Mouse (Mus musculus) heart, embryonic 11.5 days (tissue): Measurements from ENCODE around the gene Dnah5. TPM values are rescaled to one million over a fixed set of nuclear protein-coding genes. Genes with fewer than 3 reads are reported as not detected.
"Not testable (repeated sequence)": the region's sequence is repeated elsewhere in the genome, so short reads cannot be mapped to it uniquely, and the experiment has no call there.

Experiments
- ATAC-seq: fragments of 200-750 bp; cut with Nextera tagmentation; replicated peaks from 2 replicates; pipeline ENCODE4 v1.8.0; 2017; ENCODE audit warnings: moderate library complexity; ENCODE audit not compliant: insufficient number of reproducible peaks, low FRiP score, low TSS enrichment
- H3K27ac ChIP-seq: fragments of 300-500 bp; sonication (generic); 2 replicates; pipeline ENCODE4 v1.5.1; 2014; ENCODE audit warnings: mild to moderate bottlenecking, low read depth, low read length
- H3K27me3 ChIP-seq: fragments of 300-500 bp; sonication (generic); 2 replicates; pipeline ENCODE4 v1.6.1; 2014; ENCODE audit warnings: mild to moderate bottlenecking, low read length, mixed read lengths; ENCODE audit not compliant: control insufficient read depth, insufficient read depth
- H3K36me3 ChIP-seq: fragments of 300-500 bp; sonication (generic); 2 replicates; pipeline ENCODE4 v1.6.1; 2014; ENCODE audit warnings: mild to moderate bottlenecking, low read length, moderate library complexity, mixed read lengths; ENCODE audit not compliant: control insufficient read depth, insufficient read depth
- H3K4me1 ChIP-seq: fragments of 300-500 bp; sonication (generic); 2 replicates; pipeline ENCODE4 v1.6.1; 2014; ENCODE audit warnings: low read length; ENCODE audit not compliant: control insufficient read depth, insufficient read depth
- H3K4me2 ChIP-seq: fragments of 300-500 bp; sonication (generic); 2 replicates; pipeline ENCODE4 v1.6.1; 2014; ENCODE audit warnings: mild to moderate bottlenecking, moderate library complexity
- H3K4me3 ChIP-seq: fragments of 300-500 bp; sonication (generic); 2 replicates; pipeline ENCODE4 v1.5.1; 2014; ENCODE audit warnings: low read depth, low read length
- H3K9ac ChIP-seq: fragments of 300-500 bp; sonication (generic); 2 replicates; pipeline ENCODE4 v1.6.1; 2014; ENCODE audit warnings: mild to moderate bottlenecking, low read depth, low read length, moderate library complexity
- H3K9me3 ChIP-seq: fragments of 300-500 bp; sonication (generic); replicated peaks from 2 replicates; pipeline ENCODE4 v1.6.1; 2016; ENCODE audit warnings: low read length; ENCODE audit not compliant: control insufficient read depth
- WGBS: fragments of 180-500 bp; shearing (Covaris S2); extraction: QIAGEN DNeasy Blood & Tissue Kit; methylation state at CpG from one replicate; pipeline ENCODE4 v1.1.7; 2014; ENCODE audit not compliant: insufficient replicate concordance; 5-methylcytosine and 5-hydroxymethylcytosine counted together
- polyA plus RNA-seq: library from polyadenylated mRNA; unstranded; fragments of >200 nt; fragmentation: Nextera tagmentation; extraction: Ambion mirVana; gene quantifications from 2 replicates; pipeline ENCODE4 v1.2.1, GENCODE M21; 2014

Dnah5 gene
- polyA plus RNA-seq, 1 experiment from 2014 or later: 0.03 TPM

- Histone ChIP-seq H3K4me2 (no peak overlapping the region), H3K4me1 (no peaks in the 10 kb centered on the region), H3K9me3 (no peaks in the 10 kb centered on the region), H3K9ac (no peak overlapping the region), H3K27me3 (no peaks in the 10 kb centered on the region), H3K36me3 (no peaks in the 10 kb centered on the region), H3K27ac (no peak overlapping the region), H3K4me3 (no peak overlapping the region)
- ATAC-seq: no peak
- WGBS: 73% methylated on average over 3 of the region's 3 CpGs
These were observed 177.4 kb downstream of the Dnah5 start for GRCm38 (mm10) chr15:28380909-28381308.

- not testable (repeated sequence) for H3K4me1 ChIP-seq, H3K27me3 ChIP-seq, H3K9me3 ChIP-seq, ATAC-seq, H3K4me3 ChIP-seq, H3K27ac ChIP-seq, H3K36me3 ChIP-seq, H3K4me2 ChIP-seq, H3K9ac ChIP-seq
These were observed 190.2 kb downstream of the Dnah5 start for GRCm38 (mm10) chr15:28393723-28394122.

GRCm38 (mm10) chr15:28395481-28395880, 191.9 kb downstream of the Dnah5 start:
- Histone ChIP-seq H3K9ac (no peak overlapping the region), H3K4me2 (no peak overlapping the region), H3K27ac (no peak overlapping the region), H3K4me3 (no peak overlapping the region), H3K36me3 (no peaks in the 10 kb centered on the region), H3K27me3 (no peaks in the 10 kb centered on the region), H3K4me1 (no peaks in the 10 kb centered on the region), H3K9me3 (no peaks in the 10 kb centered on the region)
- no peak for ATAC-seq
- 74% methylated on average over 4 of the region's 4 CpGs for WGBS

DNA sequence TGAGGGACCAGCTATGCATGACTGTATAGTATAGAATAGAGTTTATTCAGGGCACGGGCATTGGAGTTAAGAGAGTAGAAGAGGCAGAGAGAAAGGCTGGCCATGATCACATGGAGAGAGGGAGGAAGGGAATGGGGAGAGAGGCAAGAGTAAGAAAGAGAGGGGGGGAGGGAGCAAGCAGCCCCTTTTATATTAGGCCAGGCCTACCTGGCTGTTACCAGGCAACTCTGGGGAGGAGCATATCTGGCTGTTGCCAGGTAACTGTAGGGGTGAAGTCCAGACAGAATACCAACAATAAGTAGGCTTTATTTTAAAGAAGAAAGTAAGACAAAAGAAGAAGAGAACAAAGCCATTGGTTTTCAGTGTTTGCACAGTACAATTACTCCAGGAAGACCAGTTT, 194.9 kb downstream of the Dnah5 start:
- Histone ChIP-seq H3K27ac (no peak overlapping the region), H3K9ac (no peak overlapping the region), H3K4me3 (no peak overlapping the region), H3K4me2 (no peak overlapping the region), H3K9me3 (no peaks in the 10 kb centered on the region), H3K36me3 (no peaks in the 10 kb centered on the region), H3K4me1 (no peaks in the 10 kb centered on the region), H3K27me3 (no peaks in the 10 kb centered on the region)
- no peak for ATAC-seq
- 87% methylated on average over 1 of the region's 1 CpGs for WGBS

GRCm38 (mm10) chr15:28399258-28399657, 195.7 kb downstream of the Dnah5 start:
- no peak overlapping the region for H3K4me3 ChIP-seq
- no peak overlapping the region for H3K27ac ChIP-seq
- no peak overlapping the region for H3K4me2 ChIP-seq
- no peak overlapping the region for H3K9ac ChIP-seq
- no peaks in the 10 kb centered on the region for H3K4me1 ChIP-seq
- H3K36me3 ChIP-seq: no peaks in the 10 kb centered on the region
- no peak for ATAC-seq
- H3K9me3 ChIP-seq: no peaks in the 10 kb centered on the region
- WGBS: 84% methylated on average over 8 of the region's 8 CpGs
- H3K27me3 ChIP-seq: no peaks in the 10 kb centered on the region

- Histone ChIP-seq H3K27me3 (no peaks in the 10 kb centered on the region), H3K36me3 (no peaks in the 10 kb centered on the region), H3K4me1 (no peaks in the 10 kb centered on the region), H3K9me3 (no peaks in the 10 kb centered on the region), H3K9ac (no peak overlapping the region), H3K4me3 (no peak overlapping the region), H3K4me2 (no peak overlapping the region), H3K27ac (no peak overlapping the region)
- no peak for ATAC-seq
- WGBS: 71% methylated on average over 3 of the region's 3 CpGs
These were observed 201.1 kb downstream of the Dnah5 start for GRCm38 (mm10) chr15:28404630-28405029.

- Histone ChIP-seq H3K4me2 (no peak overlapping the region), H3K9me3 (no peaks in the 10 kb centered on the region), H3K4me1 (no peaks in the 10 kb centered on the region), H3K4me3 (no peak overlapping the region), H3K9ac (no peak overlapping the region), H3K27me3 (no peaks in the 10 kb centered on the region), H3K27ac (no peak overlapping the region), H3K36me3 (no peaks in the 10 kb centered on the region)
- no peak for ATAC-seq
- 54% methylated on average over 2 of the region's 2 CpGs for WGBS
These were observed 201.6 kb downstream of the Dnah5 start for GRCm38 (mm10) chr15:28405136-28405535.

DNA sequence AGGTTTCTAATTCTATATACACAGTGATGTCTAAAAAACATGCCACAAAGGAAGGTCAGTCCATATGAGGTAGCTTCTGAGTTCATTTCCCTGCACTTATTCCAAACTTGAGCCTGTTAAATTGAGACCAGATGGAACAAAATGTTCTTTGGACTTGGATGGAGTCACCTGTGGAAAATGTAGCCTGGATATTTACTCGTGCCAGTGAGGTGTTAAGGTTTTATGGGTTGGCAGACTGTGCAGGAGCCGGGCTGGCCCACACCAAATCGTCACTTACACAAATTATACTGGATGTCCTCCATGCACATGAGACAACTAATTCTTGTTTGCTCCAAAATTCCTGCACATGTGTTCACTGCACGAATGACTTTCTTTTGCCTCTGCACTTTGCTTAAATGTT, 236.2 kb downstream of the Dnah5 start:
- Histone ChIP-seq H3K4me3 (no peak overlapping the region), H3K27ac (no peak overlapping the region), H3K4me1 (no peaks in the 10 kb centered on the region), H3K4me2 (no peak overlapping the region), H3K27me3 (no peaks in the 10 kb centered on the region), H3K36me3 (no peaks in the 10 kb centered on the region), H3K9me3 (no peaks in the 10 kb centered on the region), H3K9ac (no peak overlapping the region)
- WGBS: 85% methylated on average over 4 of the region's 4 CpGs
- ATAC-seq: no peak

DNA sequence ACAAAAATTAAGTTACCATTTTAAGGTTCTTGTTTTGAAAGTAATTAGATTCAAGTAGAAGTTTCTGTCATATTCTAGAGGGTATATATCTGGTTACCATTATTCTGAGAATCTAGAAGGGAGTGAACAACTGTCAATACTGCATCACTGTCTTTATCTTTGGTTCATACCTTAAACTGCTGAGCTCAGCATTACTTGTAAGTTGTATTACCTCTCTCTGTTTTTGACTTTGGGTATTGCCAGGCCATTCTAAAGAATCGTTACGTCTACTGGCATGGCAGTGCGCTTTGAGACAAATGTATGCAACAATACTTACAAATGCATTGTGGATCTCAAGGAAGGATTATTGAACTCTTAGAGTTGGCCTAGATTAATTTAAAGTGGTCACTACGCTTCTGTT, 240.9 kb downstream of the Dnah5 start:
- no peak overlapping the region for H3K27ac ChIP-seq
- no peaks in the 10 kb centered on the region for H3K36me3 ChIP-seq
- no peaks in the 10 kb centered on the region for H3K27me3 ChIP-seq
- 86% methylated on average over 4 of the region's 4 CpGs for WGBS
- H3K4me3 ChIP-seq: no peak overlapping the region
- H3K9ac ChIP-seq: no peak overlapping the region
- H3K4me2 ChIP-seq: no peak overlapping the region
- ATAC-seq: no peak
- H3K4me1 ChIP-seq: no peaks in the 10 kb centered on the region
- no peaks in the 10 kb centered on the region for H3K9me3 ChIP-seq
